ENCODE assay signal across 8 mouse cellular contexts in genomic region chr2:156729537-156730469, GRCm38 (mm10). TPM values are rescaled to one million over a fixed set of nuclear protein-coding genes. Genes with fewer than 3 reads are reported as not detected.
A peak's percentile ranks its signal among the peaks of the same experiment; 100 is the strongest.
DNase-seq lines count a peak whose midpoint lies in the region; ATAC-seq lines count a peak whose summit lies in the region.

No protein-coding gene starts in this region.

- 56% methylated on average over 8 of the region's 10 CpGs for WGBS in kidney, embryonic 14.5 days
- 2% methylated on average over 8 of the region's 10 CpGs for WGBS in macrophage (ENCODE audit: missing documents)

- H3K36me3 ChIP-seq in kidney, embryonic 14.5 days (ENCODE audit: control insufficient read depth, insufficient read depth, low read length), result no peaks in the 10 kb centered on the region
- H3K36me3 ChIP-seq in macrophage (ENCODE audit: inconsistent target), result no peaks in the 10 kb centered on the region

- H3K9ac ChIP-seq in kidney, embryonic 14.5 days (ENCODE audit: low read depth, low read length), result no peak overlapping the region

- peaks cover 89% of the 10 kb centered on the region for H3K79me2 ChIP-seq in macrophage (ENCODE audit: inconsistent target)

- no peaks in the 10 kb centered on the region for H3K27me3 ChIP-seq in kidney, embryonic 14.5 days (ENCODE audit: control insufficient read depth, insufficient read depth, low read length)

- peak; percentile 34; the same call in 1 of the 2 replicates for ATAC-seq in kidney, embryonic 14.5 days (ENCODE audit: low FRiP score, low TSS enrichment)

- peaks cover 25% of the 10 kb centered on the region for H3K4me1 ChIP-seq in kidney, embryonic 14.5 days (ENCODE audit: control insufficient read depth, insufficient read depth, low read length)

- no peak overlapping the region for H3K4me3 ChIP-seq in kidney, embryonic 14.5 days (ENCODE audit: low read length)
- H3K4me3 ChIP-seq in macrophage (ENCODE audit: inconsistent target), result peak overlapping the region; percentile 62

- no peaks in the 10 kb centered on the region for H3K9me3 ChIP-seq in kidney, embryonic 14.5 days (ENCODE audit: control insufficient read depth, low read length)

- H3K27ac ChIP-seq in kidney, embryonic 14.5 days (ENCODE audit: low read depth, low read length), result peak overlapping the region; percentile 1; the same call in 1 of the 2 replicates
- H3K27ac ChIP-seq in macrophage, result peak overlapping the region; percentile 89

- DNase-seq in kidney, postnatal 25 days, result no peak
- DNase-seq in MN1 (ENCODE audit: low spot score), result peak; percentile 53
- peak; percentile 8 for DNase-seq in heart, postnatal 4 days
- no peak for DNase-seq in cerebellum, postnatal 10 days
- DNase-seq in embryo, embryonic 10.5 days (ENCODE audit: low spot score), result no peak
- no peak for DNase-seq in gastrocnemius, adult 18-20 months (ENCODE audit: low spot score)

- no peak overlapping the region for H3K4me2 ChIP-seq in kidney, embryonic 14.5 days (replicated peaks; ENCODE audit: low read depth, low read length)

RNA-seq across cellular contexts. Expression of gene Myl9, which starts 45.4 kb away (rescaled TPM):
- polyA plus RNA-seq in kidney, embryonic 14.5 days (2014; fragmentation: Nextera tagmentation; extraction: Ambion mirVana), result 218 and 250 TPM in 2 replicates
- 1,000 to 10,000 TPM; 1,178 to 1,267 TPM for total RNA-seq in heart, postnatal 4 days (2021)
- total RNA-seq in macrophage (2018; cell fraction: chromatin; rRNA removed), result 10 to 100 TPM in 1 of 26 experiments, 1 to 10 TPM in 1, not detected in 24; 3.5 to 24.6 TPM
- total RNA-seq in macrophage (2018; cell fraction: cytosol; rRNA removed), result under 1 TPM in 1 of 26 experiments, not detected in 25; 0.05 TPM
- 1 to 10 TPM in 1 of 26 experiments, not detected in 25; 6.0 TPM for total RNA-seq in macrophage (2018; cell fraction: nucleus; rRNA removed)
- polyA plus RNA-seq in macrophage (2018), result 0.40 TPM in 1 of 3 replicates, not detected in the others
- 10 to 100 TPM; 47.9 to 60.8 TPM for total RNA-seq in gastrocnemius, adult 18-20 months (2021)

Comparison
In these comparisons a context has a peak if more than half of its experiments do, and no peak if none do; other contexts are left out.
1. DNase-seq: peak in MN1 (single experiment) and heart, postnatal 4 days (single experiment); none in kidney, postnatal 25 days (0 of 2), cerebellum, postnatal 10 days (0 of 2), embryo, embryonic 10.5 days (single experiment) and gastrocnemius, adult 18-20 months (single experiment).
2. RNA of gene Myl9, which starts 45.4 kb away (total RNA-seq): 1,178 to 1,267 TPM in heart, postnatal 4 days; 47.9 to 60.8 TPM in gastrocnemius, adult 18-20 months; every median in the first group is over 10 times any median in the second.